Mouse (Mus musculus): ENCODE data around the gene Trim44.
A peak's percentile ranks its signal among the peaks of the same experiment; 100 is the strongest.

Trim44 gene

GRCm38 (mm10) chr2:102406324-102407304, 1.0 kb downstream of the Trim44 start:
- DNase-seq, result peak; percentile 5 to 55

GRCm38 (mm10) chr2:102403982-102404381, 3.6 kb downstream of the Trim44 start:
- no peak for DNase-seq

- DNase-seq, result no peak
Observed at GRCm38 (mm10) chr2:102403306-102403705, 4.3 kb downstream of the Trim44 start.

GRCm38 (mm10) chr2:102401352-102401692, 6.3 kb downstream of the Trim44 start:
- no peak for DNase-seq

- peak; percentile 90 to 92 for DNase-seq
Observed at GRCm38 (mm10) chr2:102400605-102401351, 6.8 kb downstream of the Trim44 start.

GRCm38 (mm10) chr2:102399864-102400604, 7.6 kb downstream of the Trim44 start:
- no peak for DNase-seq

GRCm38 (mm10) chr2:102396493-102396892, 11.1 kb downstream of the Trim44 start:
- DNase-seq, result no peak

GRCm38 (mm10) chr2:102393457-102393856, 14.2 kb downstream of the Trim44 start:
- no peak for DNase-seq

- DNase-seq, result no peak
Observed at GRCm38 (mm10) chr2:102385328-102385902, 22.2 kb downstream of the Trim44 start.

- DNase-seq, result peak; percentile 31 to 79
Observed at GRCm38 (mm10) chr2:102384496-102384895, 23.1 kb downstream of the Trim44 start.

GRCm38 (mm10) chr2:102384057-102384456, 23.6 kb downstream of the Trim44 start:
- DNase-seq, result no peak

- DNase-seq, result no peak
Observed at GRCm38 (mm10) chr2:102383069-102383834, 24.4 kb downstream of the Trim44 start.

- peak in 1 of 2 experiments; percentile 31 for DNase-seq
Observed at GRCm38 (mm10) chr2:102382519-102382918, 25.1 kb downstream of the Trim44 start.

- peak in 1 of 2 experiments; percentile 37 for DNase-seq
Observed at GRCm38 (mm10) chr2:102380581-102380980, 27.0 kb downstream of the Trim44 start.

- DNase-seq, result peak; percentile 14 to 15
Observed at GRCm38 (mm10) chr2:102378928-102379327, 28.7 kb downstream of the Trim44 start.

- peak in 1 of 2 experiments; percentile 33 for DNase-seq
Observed at GRCm38 (mm10) chr2:102378381-102378780, 29.2 kb downstream of the Trim44 start.

- no peak for DNase-seq
Observed at GRCm38 (mm10) chr2:102377370-102377769, 30.3 kb downstream of the Trim44 start.

GRCm38 (mm10) chr2:102373406-102374105, 34.1 kb downstream of the Trim44 start:
- DNase-seq, result no peak

GRCm38 (mm10) chr2:102372690-102373089, 34.9 kb downstream of the Trim44 start:
- no peak for DNase-seq

GRCm38 (mm10) chr2:102371332-102371731, 36.3 kb downstream of the Trim44 start:
- DNase-seq, result no peak

- no peak for DNase-seq
Observed at GRCm38 (mm10) chr2:102365983-102366545, 41.6 kb downstream of the Trim44 start.
